Mouse (Mus musculus) olfactory bulb, adult 2 months (tissue): ENCODE results near the gene Fkbp14.

Source experiments
- CTCF ChIP-seq: fragments of 200-500 bp; IDR thresholded peaks from 2 replicates; pipeline ENCODE4 v1.5.1; 2012; ENCODE audit warnings: low read depth, mild to moderate bottlenecking, low read length, moderate library complexity; ENCODE audit not compliant: insufficient read depth
- POLR2A ChIP-seq: fragments of 200-500 bp; IDR thresholded peaks from 2 replicates; pipeline ENCODE4 v1.6.1; 2012; ENCODE audit warnings: mild to moderate bottlenecking, low read depth, low read length, moderate library complexity; ENCODE audit not compliant: insufficient read depth

DNA sequence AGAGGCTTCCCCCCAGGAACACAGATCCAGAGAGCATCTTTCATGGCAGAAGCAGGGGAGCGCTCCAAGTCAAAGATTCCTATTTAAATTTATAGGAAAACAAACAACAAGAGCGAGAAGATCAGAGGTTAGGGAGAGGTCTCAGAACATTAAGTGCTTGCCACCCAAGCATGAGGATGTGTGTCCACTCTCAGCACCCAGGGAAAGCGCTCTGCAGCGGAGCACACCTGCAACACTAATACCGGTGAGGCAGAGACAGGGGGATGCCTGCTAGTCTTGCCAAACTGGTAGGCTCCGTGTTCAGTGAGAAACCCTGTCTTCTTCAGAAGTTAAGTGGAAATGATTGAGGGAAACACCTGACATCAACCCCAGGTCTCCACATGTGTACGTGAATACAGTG, 57.7 kb downstream of the Fkbp14 start:
- TF ChIP-seq CTCF (no peak), POLR2A (no peak)
